Mouse (Mus musculus) urinary bladder, postnatal 4 days (tissue): ENCODE data around the gene Gabrd.

Experiments
- DNase-seq, 2 experiments: peaks; one replicate each; pipeline ENCODE4 v3.0.0; 2021 to 2022; ENCODE audit warnings: low spot score in 2 of 2

Gene Gabrd

GRCm38 (mm10) chr4:155343415-155344298, 54.3 kb downstream of the Gabrd start:
- DNase-seq: no peak

GRCm38 (mm10) chr4:155336284-155337050, 61.4 kb downstream of the Gabrd start:
- DNase-seq: no peak
